Mouse (Mus musculus) spleen, adult 10 weeks (tissue): ENCODE results near the gene Olfr1459. TPM values are rescaled to one million over a fixed set of nuclear protein-coding genes. Genes with fewer than 3 reads are reported as not detected.

Source experiments
- polyA plus RNA-seq: library from polyadenylated mRNA; stranded (reverse); fragments of 350-450 nt; fragmentation: Illumina TruSeq; extraction: RNeasy Lipid Tissue Mini Kit (QIAGEN cat#74804); gene quantifications from one replicate; pipeline ENCODE4 v1.2.3, GENCODE M21; 2015; ENCODE audit warnings: low replicate concordance; ENCODE audit not compliant: insufficient read depth

The Olfr1459 gene
- not detected for polyA plus RNA-seq

DNA sequence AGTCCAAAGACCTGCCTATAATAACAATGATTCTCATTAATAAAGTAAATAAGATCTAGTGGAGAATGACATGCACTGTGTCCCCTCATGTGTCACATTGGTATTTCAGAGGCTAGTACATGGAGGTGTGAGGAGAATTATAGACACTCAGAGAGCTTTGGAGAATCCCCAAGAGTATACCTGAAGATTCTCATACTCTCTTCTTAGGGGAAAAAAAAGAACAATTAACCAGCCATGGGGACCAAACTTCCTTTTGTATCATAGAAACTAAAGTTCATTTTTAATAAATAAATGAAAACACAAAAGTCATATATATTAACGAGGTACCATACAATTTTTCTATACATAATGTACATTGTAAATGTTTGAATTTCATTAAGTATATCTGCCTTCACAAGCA, at the start of gene Olfr1459:
TSS of gene Olfr1459 (minus strand) at position 101 of the 400 bp plus-strand sequence.

DNA sequence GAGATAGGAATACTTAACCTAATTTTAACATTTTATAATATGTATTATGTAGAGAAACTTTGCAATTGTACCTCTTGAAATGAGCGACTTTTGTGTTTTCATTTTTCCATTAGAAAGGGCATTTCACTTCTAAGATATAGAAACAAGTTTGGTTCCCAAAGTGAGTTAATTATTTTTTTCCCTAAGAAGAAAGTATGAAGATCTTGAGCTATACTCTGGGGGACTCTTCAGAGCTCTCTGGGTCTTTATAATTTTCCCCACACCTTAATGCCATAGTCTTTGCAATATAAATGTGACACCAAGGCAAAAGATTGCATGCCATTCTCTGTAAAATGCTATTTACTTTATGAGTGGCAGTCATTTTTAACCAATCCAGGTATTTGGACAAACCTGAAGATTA, 36.1 kb upstream of the Olfr1459 start, which contains the start of gene Olfr1462:
TSS of gene Olfr1462 (plus strand) at position 301 of the 400 bp plus-strand sequence.

GRCm38 (mm10) chr19:13162700-13163099, 13.4 kb upstream of the Olfr1459 start, which contains the start of gene Olfr1461:
Gene Olfr1461 (plus strand): TSS chr19:13163000.

DNA sequence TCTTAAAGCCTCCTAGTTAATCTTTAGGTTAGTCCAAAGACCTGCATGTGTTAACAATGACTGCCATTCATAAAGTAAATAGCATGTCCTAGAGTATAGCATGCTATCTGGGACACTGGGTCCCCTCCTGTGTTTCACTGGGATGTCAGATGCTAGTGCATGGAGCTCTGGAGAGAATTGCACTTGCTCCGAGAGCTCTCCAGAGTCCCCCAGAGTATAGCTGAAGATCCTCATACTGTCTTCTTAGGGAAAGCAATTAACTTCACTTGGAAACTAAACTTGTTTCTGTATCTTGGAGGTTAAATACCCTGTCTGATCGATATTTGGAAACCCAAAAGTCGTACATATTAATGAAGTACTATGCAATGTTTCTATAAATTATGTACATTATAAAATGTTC, 42.7 kb downstream of the Olfr1459 start, which contains the start of gene Olfr1458:
TSS of gene Olfr1458 (minus strand) at position 101 of the 400 bp plus-strand sequence.

DNA sequence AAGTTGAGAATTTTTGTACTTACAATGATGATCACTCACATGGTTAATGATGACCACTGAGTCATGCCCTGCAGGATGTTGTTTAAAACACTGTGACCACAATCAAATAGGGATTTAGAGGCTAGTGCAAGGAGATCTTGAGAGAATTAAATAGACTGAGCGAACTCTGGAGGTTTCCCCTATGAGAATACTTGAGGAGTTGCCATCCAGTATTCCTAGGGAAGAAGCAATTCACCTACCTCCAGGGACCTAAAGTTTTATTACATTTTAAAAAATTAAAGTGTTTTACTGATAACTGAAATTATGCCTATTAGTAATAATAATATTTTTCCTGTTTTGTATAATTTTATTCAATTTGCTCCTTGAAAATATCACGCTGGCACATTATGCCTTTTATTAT, 51.6 kb downstream of the Olfr1459 start, which contains the start of gene Olfr1457:
TSS of gene Olfr1457 (minus strand) at position 101 of the 400 bp plus-strand sequence.

Other genes starting within 250 kb of the Olfr1459 start
- gene Olfr1447, start 245.8 kb downstream of the Olfr1459 start, polyA plus RNA-seq, result not detected
- gene Olfr1448, start 225.1 kb downstream of the Olfr1459 start, polyA plus RNA-seq, result not detected
- not detected for gene Olfr1449, start 218.7 kb downstream of the Olfr1459 start, polyA plus RNA-seq
- not detected for gene Olfr1450, start 199.3 kb downstream of the Olfr1459 start, polyA plus RNA-seq
- not detected for gene Olfr1451, start 154.5 kb downstream of the Olfr1459 start, polyA plus RNA-seq
- not detected for gene Olfr1453, start 121.2 kb downstream of the Olfr1459 start, polyA plus RNA-seq
- gene Olfr1454, start 88.9 kb downstream of the Olfr1459 start, polyA plus RNA-seq, result not detected
- not detected for gene Olfr1457, start 51.7 kb downstream of the Olfr1459 start, polyA plus RNA-seq
- not detected for gene Olfr1458, start 42.8 kb downstream of the Olfr1459 start, polyA plus RNA-seq
- gene Olfr1461, start 13.5 kb upstream of the Olfr1459 start, polyA plus RNA-seq, result not detected
- gene Olfr1462, start 36.2 kb upstream of the Olfr1459 start, polyA plus RNA-seq, result not detected
- not detected for gene Olfr1463, start 81.8 kb upstream of the Olfr1459 start, polyA plus RNA-seq
- not detected for gene Olfr1465, start 166.0 kb upstream of the Olfr1459 start, polyA plus RNA-seq
- not detected for gene Olfr1466, start 189.3 kb upstream of the Olfr1459 start, polyA plus RNA-seq
- gene Olfr1467, start 212.7 kb upstream of the Olfr1459 start, polyA plus RNA-seq, result not detected